Mouse (Mus musculus) testis, adult 2 months (tissue): Measurements from ENCODE around the gene Tkt.

ENCODE experiments used
- CTCF ChIP-seq: fragments of 200-500 bp; IDR thresholded peaks from 2 replicates; pipeline ENCODE4 v1.5.1; 2012; ENCODE audit warnings: low read depth, mild to moderate bottlenecking, inconsistent platforms, low read length, moderate library complexity; ENCODE audit not compliant: control insufficient read depth, insufficient read depth, insufficient replicate concordance
- POLR2A ChIP-seq: fragments of 200-500 bp; IDR thresholded peaks from 2 replicates; pipeline ENCODE4 v1.6.1; 2012; ENCODE audit warnings: low read depth, mild to moderate bottlenecking, inconsistent platforms, low read length, moderate library complexity; ENCODE audit not compliant: control insufficient read depth

DNA sequence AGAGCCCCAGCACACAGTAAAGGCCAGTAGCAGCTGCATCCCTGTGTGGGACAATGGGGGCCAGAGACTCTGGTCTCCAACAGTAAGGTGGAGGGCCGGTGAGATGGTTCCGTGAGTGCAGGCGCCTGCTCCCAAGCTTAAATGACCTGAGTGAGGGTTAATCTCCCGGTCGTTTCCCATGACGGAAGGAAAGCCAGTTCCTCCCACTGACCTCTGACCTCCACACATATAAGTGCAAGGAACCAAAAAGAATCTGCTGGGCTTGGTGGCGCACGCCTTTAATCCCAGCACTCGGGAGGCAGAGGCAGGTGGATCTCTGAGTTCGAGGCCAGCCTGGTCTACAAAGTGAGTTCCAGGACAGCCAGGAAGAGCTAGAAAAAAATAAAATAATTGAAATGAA, 19.8 kb upstream of the Tkt start:
- no peak for TF ChIP-seq CTCF
- no peak for TF ChIP-seq POLR2A
